Mouse (Mus musculus): ENCODE results near the gene Tmem132a. TPM values are rescaled to one million over a fixed set of nuclear protein-coding genes. Genes with fewer than 3 reads are reported as not detected.
A peak's percentile ranks its signal among the peaks of the same experiment; 100 is the strongest.

Gene Tmem132a
- total and polyA plus RNA-seq, 3 experiments: not detected

DNA sequence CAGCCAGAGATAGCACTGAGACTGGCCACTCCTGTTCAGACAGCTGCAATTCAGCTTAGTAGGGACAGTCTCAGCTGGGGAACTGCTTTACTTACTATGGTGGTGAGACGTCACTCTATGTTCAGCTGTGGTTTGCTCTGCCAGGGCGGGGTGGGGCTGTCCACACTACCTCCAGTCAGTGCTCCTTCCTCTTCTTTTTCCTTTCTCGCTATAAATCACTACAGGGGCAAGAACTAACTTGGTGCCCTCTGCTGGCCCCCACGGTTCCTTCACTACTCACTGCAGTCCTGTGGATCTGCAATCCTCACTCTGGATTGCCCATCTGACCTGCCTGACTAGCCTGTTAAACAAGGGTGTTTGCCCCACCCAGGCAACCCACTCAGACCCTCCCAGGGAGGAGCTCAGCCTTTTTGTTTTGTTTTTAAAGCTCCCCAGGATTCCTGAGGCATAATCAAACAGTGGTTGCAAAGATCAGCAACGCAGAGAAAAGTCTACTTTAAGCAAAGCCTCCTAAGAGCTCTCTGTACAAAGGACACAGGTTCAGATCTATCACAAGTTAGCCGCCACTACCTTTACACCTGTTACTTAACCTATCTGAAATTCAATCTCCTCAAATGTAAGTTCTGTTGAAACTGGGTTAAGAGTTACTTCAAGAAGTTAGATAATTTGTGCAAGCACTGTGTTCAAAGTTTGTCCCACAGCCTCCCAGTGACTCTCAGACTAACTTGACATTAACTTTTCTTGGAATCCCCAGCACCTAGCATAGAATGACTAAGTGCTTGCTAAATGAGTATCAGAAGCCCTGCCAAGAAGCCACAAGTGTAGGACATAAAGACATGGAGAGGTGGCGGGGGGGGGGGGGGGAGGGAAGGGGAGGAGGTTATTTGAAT lies 10.6 kb upstream of the Tmem132a start:
- Histone ChIP-seq H3K9me3 (replicated peaks; ENCODE audit: insufficient read depth, low read length) (no peaks in the 10 kb centered on the region), H3K27ac (ENCODE audit: control insufficient read depth, low read depth, low read length) (no peak overlapping the region), H3K4me1 (ENCODE audit: control insufficient read depth in 1 of 2, insufficient read depth in 2 of 2, low read length in 2 of 2) (peaks cover 0 to 13% of the 10 kb centered on the region in 2 experiments; a peak in 2 of 4 replicates), H3K79me2 (ENCODE audit: control insufficient read depth, insufficient read depth, low read length, poor library complexity) (peaks cover 5% of the 10 kb centered on the region), H3K27me3 (ENCODE audit: control insufficient read depth in 1 of 2, insufficient read depth in 2 of 2, low read length in 2 of 2) (no peaks in the 10 kb centered on the region), H3K36me3 (ENCODE audit: control insufficient read depth in 1 of 2, insufficient read depth in 2 of 2, low read length in 2 of 2) (peaks cover 0 to 9% of the 10 kb centered on the region in 2 experiments; a peak in 2 of 4 replicates), H3K9ac (ENCODE audit: control insufficient read depth, low read depth, low read length, poor library complexity, severe bottlenecking) (no peak overlapping the region), H3K4me3 (ENCODE audit: control insufficient read depth in 1 of 2, insufficient read depth in 1 of 2, low read depth in 2 of 2, low read length in 2 of 2) (no peak overlapping the region)
- TF ChIP-seq USF1 (IDR thresholded peaks at IDR 0.05; ENCODE audit: low read depth, low read length) (no peak), RCOR1 (IDR thresholded peaks at IDR 0.05; ENCODE audit: low read depth, low read length) (no peak), CTCF (IDR thresholded peaks at IDR 0.05 in 2 of 3, conservative IDR thresholded peaks at IDR 0.05 in 1 of 3; ENCODE audit: control insufficient read depth in 1 of 3, insufficient read depth in 1 of 3, low read depth in 2 of 3, low read length in 3 of 3, poor library complexity in 1 of 3, severe bottlenecking in 1 of 3) (peak in 2 of 3 experiments; percentile 14 to 30; a peak in 2 of 6 replicates), E2F4 (IDR thresholded peaks at IDR 0.05; ENCODE audit: borderline replicate concordance, low read depth, low read length) (no peak), POLR2AphosphoS5 (IDR thresholded peaks at IDR 0.05; ENCODE audit: borderline replicate concordance, low read depth, low read length) (no peak), JUND (IDR thresholded peaks at IDR 0.05; ENCODE audit: low read depth, low read length) (no peak), MAFK (IDR thresholded peaks at IDR 0.05; ENCODE audit: borderline replicate concordance, low read depth, low read length) (no peak)
- DNase-seq (ENCODE audit: low read depth, low spot score): peak; percentile 35

DNA sequence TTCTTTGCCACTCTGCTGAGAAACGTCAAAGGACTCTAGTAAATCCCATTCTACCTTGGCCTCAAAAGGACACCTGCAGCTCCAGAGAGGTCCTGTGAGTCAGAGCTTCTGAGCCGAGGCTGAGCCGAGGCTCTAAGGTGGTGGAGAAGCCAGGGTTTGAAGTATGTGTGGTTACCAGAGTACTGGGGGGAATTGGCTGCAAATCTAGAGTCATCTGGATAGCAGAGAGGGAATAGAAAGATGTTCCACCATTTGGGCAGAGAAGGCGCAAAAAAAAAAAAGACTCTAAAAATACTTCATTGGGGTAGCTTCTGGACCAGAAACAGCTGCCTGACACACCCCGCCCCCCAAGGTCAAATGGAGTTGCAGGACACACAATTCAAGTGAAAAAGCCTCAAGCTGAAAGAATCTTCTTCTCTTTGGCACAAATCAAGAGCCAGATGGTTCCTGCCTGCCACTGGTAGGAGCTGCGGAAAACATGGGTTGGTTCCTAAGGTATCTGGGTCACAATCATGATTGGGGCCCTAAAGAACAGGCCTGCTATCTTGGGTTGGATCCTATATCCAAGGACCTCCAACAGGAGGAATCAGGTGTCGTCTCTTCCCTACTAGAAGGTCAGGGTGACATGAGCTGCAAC lies 8.6 kb upstream of the Tmem132a start:
- peaks cover 0 to 9% of the 10 kb centered on the region in 2 experiments; a peak in 3 of 4 replicates for H3K36me3 ChIP-seq (ENCODE audit: control insufficient read depth in 1 of 2, insufficient read depth in 2 of 2, low read length in 2 of 2)
- no peak overlapping the region for H3K27ac ChIP-seq (ENCODE audit: control insufficient read depth, low read depth, low read length)
- peaks cover 5% of the 10 kb centered on the region for H3K79me2 ChIP-seq (ENCODE audit: control insufficient read depth, insufficient read depth, low read length, poor library complexity)
- no peak for TF ChIP-seq BHLHE40 (IDR thresholded peaks at IDR 0.05; ENCODE audit: borderline replicate concordance, low read depth, low read length)
- no peak for TF ChIP-seq SMC3 (IDR thresholded peaks at IDR 0.05; ENCODE audit: low read depth, low read length)
- no peak for TF ChIP-seq RCOR1 (IDR thresholded peaks at IDR 0.05; ENCODE audit: low read depth, low read length)
- TF ChIP-seq KAT2A (conservative IDR thresholded peaks at IDR 0.05; ENCODE audit: low read depth, low read length): no peak
- no peak for TF ChIP-seq MYC (IDR thresholded peaks at IDR 0.05; ENCODE audit: low read depth, low read length)
- no peak for TF ChIP-seq NRF1 (IDR thresholded peaks at IDR 0.05; ENCODE audit: insufficient read depth, low read depth, low read length, poor library complexity, severe bottlenecking)
- TF ChIP-seq JUND (IDR thresholded peaks at IDR 0.05; ENCODE audit: low read depth, low read length): no peak
- no peak for TF ChIP-seq POLR2AphosphoS2 (IDR thresholded peaks at IDR 0.05; ENCODE audit: low read length)
- no peak for TF ChIP-seq MAX (IDR thresholded peaks at IDR 0.05; ENCODE audit: low read length)
- TF ChIP-seq TCF12 (IDR thresholded peaks at IDR 0.05; ENCODE audit: low read depth, low read length): no peak
- TF ChIP-seq CTCF (IDR thresholded peaks at IDR 0.05 in 2 of 3, conservative IDR thresholded peaks at IDR 0.05 in 1 of 3; ENCODE audit: control insufficient read depth in 1 of 3, insufficient read depth in 1 of 3, low read depth in 2 of 3, low read length in 3 of 3, poor library complexity in 1 of 3, severe bottlenecking in 1 of 3): no peak
- TF ChIP-seq UBTF (IDR thresholded peaks at IDR 0.05; ENCODE audit: borderline replicate concordance, insufficient read depth, low read depth, low read length): no peak
- TF ChIP-seq ETS1 (IDR thresholded peaks at IDR 0.05; ENCODE audit: low read depth, low read length): no peak
- H3K9ac ChIP-seq (ENCODE audit: control insufficient read depth, low read depth, low read length, poor library complexity, severe bottlenecking): no peak overlapping the region
- H3K4me1 ChIP-seq (ENCODE audit: control insufficient read depth in 1 of 2, insufficient read depth in 2 of 2, low read length in 2 of 2): peaks cover 0 to 13% of the 10 kb centered on the region in 2 experiments; a peak in 2 of 4 replicates
- H3K9me3 ChIP-seq (replicated peaks; ENCODE audit: insufficient read depth, low read length): no peaks in the 10 kb centered on the region
- no peak for DNase-seq (ENCODE audit: low read depth, low spot score)
- H3K27me3 ChIP-seq (ENCODE audit: control insufficient read depth in 1 of 2, insufficient read depth in 2 of 2, low read length in 2 of 2): no peaks in the 10 kb centered on the region
- no peak overlapping the region for H3K4me3 ChIP-seq (ENCODE audit: control insufficient read depth in 1 of 2, insufficient read depth in 1 of 2, low read depth in 2 of 2, low read length in 2 of 2)

All from MEL (cell line).